In the genomic region with DNA sequence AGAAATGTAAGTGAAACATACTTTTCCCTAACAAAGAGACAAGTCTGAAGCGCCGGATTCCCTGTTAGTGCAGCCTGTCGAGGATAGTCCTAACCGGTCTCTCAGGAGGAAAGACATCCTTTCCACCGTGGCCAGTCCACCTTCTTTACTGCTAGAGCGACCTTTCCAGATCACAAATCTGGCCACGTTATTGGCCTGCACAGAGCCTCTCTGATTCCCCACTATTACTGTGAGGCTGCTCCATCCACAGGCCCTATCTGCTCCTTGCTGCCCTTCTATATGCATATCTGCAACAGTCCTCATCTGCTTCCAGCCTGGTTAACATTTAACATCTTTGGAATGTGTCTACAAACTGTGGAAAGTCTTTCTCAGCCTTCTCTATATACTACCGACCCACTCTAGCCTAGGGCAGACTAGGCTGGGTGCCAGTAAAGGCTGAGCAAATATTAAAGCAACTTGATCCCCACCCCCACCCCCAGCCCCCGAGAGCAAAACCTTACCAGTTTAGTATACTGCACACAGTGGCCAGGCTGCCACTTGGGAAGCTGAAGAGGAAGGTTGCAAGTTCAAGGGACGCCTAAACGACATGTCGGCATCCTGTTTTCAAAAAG, we compare ENCODE assay signal across 9 mouse cellular contexts. TPM values are rescaled to one million over a fixed set of nuclear protein-coding genes. Genes with fewer than 3 reads are reported as not detected.
DNase-seq lines count a peak whose midpoint lies in the region; ATAC-seq lines count a peak whose summit lies in the region.
"Had no signal": no experiment of that assay in that cellular context is flagged by ENCODE, and none has a peak within 500 bp of the region (broad histone marks: within the 10 kb centered on the region; RNA-seq: fewer than 3 reads in every experiment).

No protein-coding gene starts in this region.

- H3K4me3 ChIP-seq in heart, embryonic 14.5 days (ENCODE audit: control insufficient read depth in 1 of 2, insufficient read depth in 1 of 2, low read depth in 1 of 2, low read length in 2 of 2) = no peak overlapping the region
- H3K4me3 ChIP-seq in embryonic facial prominence, embryonic 15.5 days (replicated peaks) = no peak overlapping the region
- H3K4me3 ChIP-seq: myocyte had no signal

- H3K9me3 ChIP-seq in heart, embryonic 14.5 days (ENCODE audit: control insufficient read depth, low read length) = no peaks in the 10 kb centered on the region
- no peaks in the 10 kb centered on the region for H3K9me3 ChIP-seq in embryonic facial prominence, embryonic 15.5 days (replicated peaks)

- ATAC-seq in heart, embryonic 14.5 days (ENCODE audit: insufficient number of reproducible peaks, insufficient read depth, low FRiP score, low read depth) = peak; percentile 29; the same call in 1 of the 2 replicates
- 0 out of 2 replicates have a peak, but pooled peaks have one; percentile 32 for ATAC-seq in embryonic facial prominence, embryonic 15.5 days (ENCODE audit: insufficient number of reproducible peaks, low FRiP score, low TSS enrichment, low read depth)
- ATAC-seq in megakaryocyte, adult 5-6 weeks (ENCODE audit: poor library complexity, severe bottlenecking) = no peak

- H3K4me2 ChIP-seq in heart, embryonic 14.5 days (ENCODE audit: low read length) = no peak overlapping the region
- no peak overlapping the region for H3K4me2 ChIP-seq in embryonic facial prominence, embryonic 15.5 days (replicated peaks)

- H3K4me1 ChIP-seq in heart, embryonic 14.5 days (ENCODE audit: control insufficient read depth in 2 of 2, insufficient read depth in 2 of 2, low read length in 2 of 2) = peaks cover 20 to 44% of the 10 kb centered on the region in 2 experiments
- peaks cover 36% of the 10 kb centered on the region for H3K4me1 ChIP-seq in embryonic facial prominence, embryonic 15.5 days

- no peak for DNase-seq in heart, postnatal 14 days
- peak; percentile 85 for DNase-seq in kidney, postnatal 10 days
- DNase-seq in lung, postnatal 14 days = peak; percentile 50
- no peak for DNase-seq in urinary bladder, postnatal 10 days (ENCODE audit: low spot score)
- DNase-seq in urinary bladder, postnatal 14 days (ENCODE audit: low spot score) = no peak

- intact Hi-C loops in heart, postnatal 14 days (cut with DNase I) = loop anchor here (5.0 kb wide), 2 partner anchors 44 to 104 kb away; a partner anchor contains a TSS

- 57% methylated on average over 12 of the region's 12 CpGs for WGBS in heart, embryonic 14.5 days
- WGBS in embryonic facial prominence, embryonic 15.5 days = 51% methylated on average over 12 of the region's 12 CpGs

- H3K36me3 ChIP-seq in heart, embryonic 14.5 days (ENCODE audit: control insufficient read depth, insufficient read depth, low read length) = no peaks in the 10 kb centered on the region
- H3K36me3 ChIP-seq in embryonic facial prominence, embryonic 15.5 days = no peaks in the 10 kb centered on the region

- H3K9ac ChIP-seq in heart, embryonic 14.5 days (ENCODE audit: low read length) = 0 out of 2 replicates have a peak overlapping the region, but pooled peaks have one; percentile 8
- no peak overlapping the region for H3K9ac ChIP-seq in embryonic facial prominence, embryonic 15.5 days

- H3K27ac ChIP-seq in heart, embryonic 14.5 days (replicated peaks in 1 of 2; ENCODE audit: control insufficient read depth in 1 of 2, insufficient read depth in 1 of 2, low read depth in 2 of 2, low read length in 2 of 2) = peak overlapping the region; percentile 11 to 61
- H3K27ac ChIP-seq in embryonic facial prominence, embryonic 15.5 days (replicated peaks) = peak overlapping the region; percentile 65

- H3K27me3 ChIP-seq in heart, embryonic 14.5 days (ENCODE audit: control insufficient read depth, insufficient read depth, low read length) = no peaks in the 10 kb centered on the region
- H3K27me3 ChIP-seq in embryonic facial prominence, embryonic 15.5 days = no peaks in the 10 kb centered on the region

RNA-seq across cellular contexts. Expression of a gene that starts 44.1 kb away (rescaled TPM):
- 22.5 and 25.7 TPM in 2 replicates for polyA plus RNA-seq in heart, embryonic 14.5 days (2014; fragmentation: Nextera tagmentation; extraction: Ambion mirVana)
- total RNA-seq in heart, postnatal 14 days (2021) = 10 to 100 TPM; 93.3 to 93.7 TPM
- polyA plus RNA-seq in embryonic facial prominence, embryonic 15.5 days (2015; fragmentation: Nextera tagmentation; extraction: Ambion mirVana) = 34.1 and 36.7 TPM in 2 replicates
- 6.0 and 6.3 TPM in 2 replicates for total RNA-seq in megakaryocyte, adult 5-6 weeks (2015)
- total RNA-seq in megakaryocyte, adult 5-6 weeks (2017) = 4.3 and 6.1 TPM in 2 replicates

RNA-seq across cellular contexts. Expression of a gene that starts 44.5 kb away (rescaled TPM):
- 1.8 and 3.3 TPM in 2 replicates for polyA plus RNA-seq in heart, embryonic 14.5 days (2014; fragmentation: Nextera tagmentation; extraction: Ambion mirVana)
- total RNA-seq in heart, postnatal 14 days (2021) = 1 to 10 TPM; 2.0 to 3.2 TPM
- 10.5 and 20.0 TPM in 2 replicates for polyA plus RNA-seq in embryonic facial prominence, embryonic 15.5 days (2015; fragmentation: Nextera tagmentation; extraction: Ambion mirVana)
- total RNA-seq in megakaryocyte, adult 5-6 weeks (2015) = 0.16 TPM in 1 of 2 replicates, not detected in the other
- 0.11 and 0.98 TPM in 2 replicates for total RNA-seq in megakaryocyte, adult 5-6 weeks (2017)

Comparison
In these comparisons a context has a peak if more than half of its experiments do, and no peak if none do; other contexts are left out.
1. DNase-seq: peak in kidney, postnatal 10 days (single experiment) and lung, postnatal 14 days (single experiment); none in heart, postnatal 14 days (0 of 2), urinary bladder, postnatal 10 days (single experiment) and urinary bladder, postnatal 14 days (single experiment).
2. RNA of a gene that starts 44.1 kb away (total RNA-seq): 93.3 to 93.7 TPM in heart, postnatal 14 days; 4.3 to 6.3 TPM in megakaryocyte, adult 5-6 weeks; every median in the first group is over 10 times any median in the second.